Mouse (Mus musculus) embryo, embryonic 11.5 days (tissue): Measurements from ENCODE around the gene Vps51.
"Not testable (repeated sequence)": the region's sequence is repeated elsewhere in the genome, so short reads cannot be mapped to it uniquely, and the experiment has no call there.

Source experiments
- DNase-seq: peaks from one replicate; pipeline ENCODE4 v3.0.0-alpha.2; 2012; ENCODE audit warnings: low read depth, low spot score

Gene Vps51

DNA sequence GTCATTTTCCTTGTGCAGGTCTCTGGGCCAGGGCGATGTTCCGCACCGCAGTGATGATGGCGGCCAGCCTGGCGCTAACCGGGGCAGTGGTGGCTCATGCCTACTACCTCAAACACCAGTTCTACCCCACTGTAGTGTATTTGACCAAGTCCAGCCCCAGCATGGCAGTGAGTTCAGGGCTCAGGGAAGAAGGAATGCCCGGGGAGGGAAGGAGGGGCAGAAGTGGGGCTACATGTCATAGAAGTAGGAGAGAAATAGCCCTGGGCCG, 29.2 kb downstream of the Vps51 start:
- DNase-seq, result no peak

- no peak for DNase-seq
Observed at GRCm38 (mm10) chr19:6047154-6047898, 29.7 kb downstream of the Vps51 start.

DNA sequence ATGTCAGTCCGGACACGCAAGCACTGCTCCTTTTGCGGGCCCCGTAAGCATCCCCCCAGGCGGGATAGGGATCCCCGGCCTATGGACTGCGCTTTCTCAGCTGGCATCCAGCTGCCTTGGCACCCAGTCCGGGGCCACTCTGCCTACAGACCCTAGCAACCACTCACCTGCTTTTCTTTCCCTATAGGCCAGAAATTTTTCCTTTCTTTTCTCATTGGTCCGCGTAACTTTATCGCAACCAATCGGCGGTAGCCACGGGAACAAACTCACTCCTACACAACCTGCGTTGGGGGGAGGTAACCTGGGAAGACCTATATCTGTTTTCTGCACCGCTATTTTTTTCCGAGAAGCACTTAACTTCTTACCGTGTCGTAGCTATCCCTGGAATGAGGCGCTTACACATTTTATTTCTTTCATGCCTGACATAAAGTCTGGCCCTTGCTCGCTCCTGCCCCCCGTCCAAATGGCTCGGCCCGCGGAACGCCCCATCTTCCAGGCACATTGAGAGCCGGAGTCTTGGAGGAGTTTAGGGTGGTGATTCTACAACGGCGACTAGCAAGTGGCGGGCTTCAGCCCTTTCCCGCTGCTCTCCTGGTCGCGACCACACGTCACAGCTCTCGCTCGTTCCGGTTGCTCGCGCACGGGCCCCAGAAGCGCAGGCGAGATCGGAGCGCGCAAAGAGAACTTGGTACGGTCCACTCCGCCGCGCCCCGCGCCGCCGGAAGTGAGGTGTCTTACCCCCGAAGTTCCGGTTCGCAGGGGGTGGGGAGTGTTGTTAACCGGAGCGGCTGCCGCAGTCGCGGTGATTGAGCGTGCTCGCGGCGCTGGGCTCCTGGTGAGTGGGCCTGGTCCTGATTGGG, 30.5 kb downstream of the Vps51 start, which contains the start of gene Syvn1:
Gene Syvn1, plus strand, starts transcription at position 283 of the 860 bp plus-strand sequence.
- DNase-seq, result peak; percentile 87

DNA sequence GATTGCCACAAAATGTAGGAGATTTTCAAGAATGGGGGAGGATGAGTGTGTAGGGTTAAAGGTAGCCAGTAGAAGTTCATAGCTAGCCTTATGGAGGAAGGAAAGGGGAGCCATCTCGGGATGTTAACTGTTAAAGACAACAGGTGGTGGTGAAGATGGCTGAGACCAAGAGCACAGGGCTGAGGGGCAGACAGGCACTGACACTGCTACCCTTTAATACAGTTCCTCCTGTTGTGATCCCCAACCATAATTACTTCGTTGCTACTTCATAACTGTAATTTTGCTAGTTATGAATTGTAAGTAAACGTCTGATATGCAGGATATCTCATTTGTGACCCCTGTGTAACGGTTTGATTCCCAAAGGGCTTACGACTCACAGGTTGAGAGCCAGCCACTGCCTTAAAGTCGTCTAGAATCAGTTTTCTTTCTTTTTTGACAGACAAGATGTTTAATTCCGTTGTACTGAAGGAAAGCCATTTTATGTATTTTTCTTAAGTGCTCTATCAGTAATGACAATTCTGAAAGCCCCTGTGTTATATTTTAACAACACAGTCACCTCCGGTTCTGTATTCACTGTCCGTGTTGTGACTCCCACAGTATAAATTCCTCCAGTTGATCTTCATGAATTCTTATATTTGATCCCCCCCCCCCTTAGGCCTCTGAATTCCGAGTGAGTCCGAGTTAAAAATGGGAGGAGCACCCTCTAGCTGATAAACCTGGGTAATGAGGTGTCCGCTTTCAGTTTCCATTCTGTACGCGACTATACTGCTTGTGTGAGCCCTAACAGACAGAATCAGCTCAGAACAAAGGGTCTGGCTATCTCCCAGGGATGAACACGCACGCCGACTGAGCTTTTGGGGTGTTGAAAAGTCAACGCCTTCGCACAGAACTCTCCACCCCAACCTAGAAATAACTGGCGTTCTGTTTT, 31.4 kb downstream of the Vps51 start:
- no peak for DNase-seq

- DNase-seq, result not testable (repeated sequence)
Observed at GRCm38 (mm10) chr19:6044102-6044501, 32.9 kb downstream of the Vps51 start.

DNA sequence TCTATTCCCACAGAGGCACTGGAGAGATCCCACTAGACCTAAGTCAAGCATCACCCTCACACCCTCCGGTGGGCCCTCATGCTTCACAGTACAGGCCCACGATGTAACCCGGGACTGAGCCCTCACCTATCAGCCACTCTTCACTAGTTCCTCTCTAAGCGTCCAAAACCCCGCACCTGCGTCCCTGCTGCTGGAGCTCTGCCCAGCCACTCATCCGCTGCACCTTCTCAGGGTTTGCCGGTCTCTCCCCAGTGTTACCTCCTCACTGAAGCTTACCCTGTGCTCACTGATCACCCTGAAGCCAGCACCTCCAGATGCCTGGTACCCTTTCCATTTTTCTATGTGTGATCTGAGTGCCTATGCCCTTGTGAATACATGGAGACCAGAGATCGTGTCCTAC, 34.7 kb downstream of the Vps51 start:
- no peak for DNase-seq

GRCm38 (mm10) chr19:6040002-6040401, 37.0 kb downstream of the Vps51 start:
- DNase-seq, result no peak

- no peak for DNase-seq
Observed at GRCm38 (mm10) chr19:6038326-6038725, 38.7 kb downstream of the Vps51 start.

DNA sequence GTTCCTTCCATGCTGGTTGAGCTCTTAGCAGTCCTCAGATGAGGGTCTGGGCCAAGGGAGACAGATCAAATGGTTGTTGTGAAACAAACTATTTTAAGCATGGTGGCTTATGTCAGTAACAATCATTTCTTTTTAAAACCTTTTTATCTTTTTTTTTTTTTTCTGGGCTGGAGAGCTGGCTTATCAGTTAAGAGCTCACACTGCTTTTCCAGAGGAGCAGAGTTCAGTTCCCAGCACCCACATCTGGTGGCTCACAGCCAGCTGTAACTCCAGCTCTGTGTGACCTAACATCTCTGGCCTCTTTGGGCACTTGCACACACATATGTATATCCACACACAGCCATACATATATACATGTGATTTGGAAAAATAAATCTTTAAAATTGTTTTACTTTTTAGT, 39.3 kb downstream of the Vps51 start:
- no peak for DNase-seq

GRCm38 (mm10) chr19:6035966-6036585, 41.0 kb downstream of the Vps51 start:
- DNase-seq, result no peak

GRCm38 (mm10) chr19:6030520-6031280, 46.3 kb downstream of the Vps51 start:
- no peak for DNase-seq

- DNase-seq, result no peak
Observed at GRCm38 (mm10) chr19:6029426-6029825, 47.6 kb downstream of the Vps51 start.

- no peak for DNase-seq
Observed at GRCm38 (mm10) chr19:6028991-6029390, 48.0 kb downstream of the Vps51 start.

DNA sequence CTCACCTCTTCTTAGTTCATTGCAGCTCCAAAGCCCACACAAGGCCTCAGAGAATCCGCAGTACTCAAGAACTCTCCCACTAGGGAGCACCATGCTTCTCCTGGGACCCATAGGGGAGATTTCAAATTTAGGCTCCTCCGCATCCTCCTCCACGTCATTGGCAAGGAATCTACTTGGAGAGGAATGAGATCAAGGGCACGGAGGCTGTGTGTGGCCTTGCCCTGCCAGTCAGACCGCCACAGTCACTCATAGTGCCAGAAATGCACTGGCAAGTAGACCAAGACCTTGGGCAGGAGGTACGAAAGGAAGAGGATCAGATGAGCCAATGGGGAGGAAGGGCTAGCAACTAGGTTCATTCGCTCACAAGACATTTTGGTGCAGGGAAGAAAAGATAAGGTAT, 53.1 kb downstream of the Vps51 start:
- DNase-seq, result no peak

GRCm38 (mm10) chr19:6023059-6023458, 54.0 kb downstream of the Vps51 start:
- no peak for DNase-seq

DNA sequence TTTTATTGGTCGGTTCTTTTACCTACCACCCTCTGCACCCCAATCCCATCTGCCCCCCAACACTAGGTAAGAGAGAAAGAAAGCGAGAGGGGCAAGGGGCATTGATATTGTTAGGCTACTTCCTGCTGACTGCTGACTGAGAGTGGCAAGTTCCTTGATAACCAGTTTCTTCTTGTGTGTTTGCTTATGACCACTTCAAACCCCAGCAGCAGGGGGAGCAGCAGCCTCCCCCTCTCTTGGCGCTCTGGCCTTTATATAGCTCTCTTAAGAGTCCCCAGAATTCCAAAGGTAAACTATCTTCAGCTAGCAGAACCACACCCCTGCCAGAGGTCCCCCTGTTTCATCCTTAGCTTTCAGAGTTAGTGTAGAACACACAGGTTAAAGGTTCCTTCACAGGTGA, 56.8 kb downstream of the Vps51 start:
- DNase-seq, result no peak

- DNase-seq, result peak; percentile 69
Observed at GRCm38 (mm10) chr19:6018142-6019089, 58.6 kb downstream of the Vps51 start.
